Mouse (Mus musculus) urinary bladder, postnatal 10 days (tissue): ENCODE results near the gene Slc44a3.

ENCODE experiments used
- DNase-seq: peaks from one replicate; pipeline ENCODE4 v3.0.0; 2022; ENCODE audit warnings: low spot score

Gene Slc44a3

GRCm38 (mm10) chr3:121460473-121461193 lies 71.6 kb downstream of the Slc44a3 start:
- no peak for DNase-seq

- DNase-seq: no peak
These were observed 73.4 kb downstream of the Slc44a3 start for GRCm38 (mm10) chr3:121458545-121459492.

GRCm38 (mm10) chr3:121451404-121451803 lies 80.8 kb downstream of the Slc44a3 start:
- no peak for DNase-seq

- DNase-seq: no peak
These were observed 82.7 kb downstream of the Slc44a3 start for GRCm38 (mm10) chr3:121449527-121449926.

GRCm38 (mm10) chr3:121448606-121449005 lies 83.6 kb downstream of the Slc44a3 start:
- DNase-seq: no peak

- DNase-seq: no peak
These were observed 84.2 kb downstream of the Slc44a3 start for GRCm38 (mm10) chr3:121448029-121448468.

- no peak for DNase-seq
These were observed 85.8 kb downstream of the Slc44a3 start for GRCm38 (mm10) chr3:121446454-121446853.

GRCm38 (mm10) chr3:121444414-121444813 lies 87.8 kb downstream of the Slc44a3 start:
- no peak for DNase-seq

- DNase-seq: no peak
These were observed 88.3 kb downstream of the Slc44a3 start for GRCm38 (mm10) chr3:121443861-121444271.

- DNase-seq: no peak
These were observed 89.9 kb downstream of the Slc44a3 start for GRCm38 (mm10) chr3:121442288-121442687.

GRCm38 (mm10) chr3:121441504-121441903 lies 90.7 kb downstream of the Slc44a3 start:
- DNase-seq: no peak

GRCm38 (mm10) chr3:121439623-121440161 lies 92.5 kb downstream of the Slc44a3 start:
- no peak for DNase-seq

GRCm38 (mm10) chr3:121437996-121438395 lies 94.2 kb downstream of the Slc44a3 start:
- no peak for DNase-seq

GRCm38 (mm10) chr3:121437070-121437469 lies 95.1 kb downstream of the Slc44a3 start:
- no peak for DNase-seq

GRCm38 (mm10) chr3:121435296-121435695 lies 96.9 kb downstream of the Slc44a3 start:
- DNase-seq: no peak

- DNase-seq: no peak
These were observed 98.2 kb downstream of the Slc44a3 start for GRCm38 (mm10) chr3:121433968-121434533.

- DNase-seq: no peak
These were observed 98.8 kb downstream of the Slc44a3 start for GRCm38 (mm10) chr3:121433359-121433758.

GRCm38 (mm10) chr3:121430289-121430936 lies 101.8 kb downstream of the Slc44a3 start:
- no peak for DNase-seq

GRCm38 (mm10) chr3:121429469-121429868 lies 102.7 kb downstream of the Slc44a3 start:
- DNase-seq: no peak

- no peak for DNase-seq
These were observed 103.4 kb downstream of the Slc44a3 start for GRCm38 (mm10) chr3:121428696-121429259.

GRCm38 (mm10) chr3:121428230-121428629 lies 104.0 kb downstream of the Slc44a3 start:
- DNase-seq: no peak
